Mouse (Mus musculus) erythroblast, embryonic 14.5 days (primary cell): ENCODE results near the gene Zfhx3. TPM values are rescaled to one million over a fixed set of nuclear protein-coding genes. Genes with fewer than 3 reads are reported as not detected.

Source experiments
- H3K27me3 ChIP-seq: 2 replicates; pipeline ENCODE4 v1.6.1; 2012; ENCODE audit warnings: inconsistent platforms; ENCODE audit not compliant: control insufficient read depth
- H3K36me3 ChIP-seq: 2 replicates; pipeline ENCODE4 v1.6.1; 2012; ENCODE audit warnings: mild to moderate bottlenecking, inconsistent platforms; ENCODE audit not compliant: control insufficient read depth
- H3K4me1 ChIP-seq: 2 replicates; pipeline ENCODE4 v1.6.1; 2012; ENCODE audit warnings: inconsistent platforms; ENCODE audit not compliant: control insufficient read depth
- H3K4me3 ChIP-seq: replicated peaks from 2 replicates; pipeline ENCODE3; 2012; ENCODE audit warnings: moderate library complexity, mild to moderate bottlenecking, inconsistent platforms
- H3K9me3 ChIP-seq: 2 replicates; pipeline ENCODE4 v1.6.1; 2012; ENCODE audit warnings: low read length, inconsistent platforms, mixed read lengths; ENCODE audit not compliant: control insufficient read depth
- GATA1 ChIP-seq: IDR thresholded peaks from 2 replicates; pipeline ENCODE4 v1.6.1; 2012; ENCODE audit warnings: low read length, inconsistent platforms, mixed read lengths
- TAL1 ChIP-seq: IDR thresholded peaks from 3 replicates; pipeline ENCODE4 v1.6.1; 2012; ENCODE audit warnings: low read length, inconsistent platforms, mixed read lengths
- polyA plus RNA-seq: library from polyadenylated mRNA; stranded (reverse); fragments of >175 nt; gene quantifications from 2 replicates; pipeline ENCODE4 v1.2.3, GENCODE M21; 2012

Zfhx3 gene
- polyA plus RNA-seq, 1 experiment, result 0.03 TPM

GRCm38 (mm10) chr8:108061972-108062371 is 119.5 kb downstream of the Zfhx3 start:
- no peaks in the 10 kb centered on the region for H3K36me3 ChIP-seq
- H3K4me1 ChIP-seq, result no peaks in the 10 kb centered on the region
- H3K9me3 ChIP-seq, result peaks cover 16% of the 10 kb centered on the region
- H3K27me3 ChIP-seq, result no peaks in the 10 kb centered on the region
- H3K4me3 ChIP-seq, result no peak overlapping the region
- TF ChIP-seq TAL1, result no peak
- TF ChIP-seq GATA1, result no peak

- no peaks in the 10 kb centered on the region for H3K4me1 ChIP-seq
- no peak for TF ChIP-seq TAL1
- TF ChIP-seq GATA1, result no peak
- H3K27me3 ChIP-seq, result no peaks in the 10 kb centered on the region
- H3K4me3 ChIP-seq, result no peak overlapping the region
- H3K36me3 ChIP-seq, result no peaks in the 10 kb centered on the region
- H3K9me3 ChIP-seq, result peaks cover 10% of the 10 kb centered on the region
Measured at GRCm38 (mm10) chr8:108067111-108067510, 124.7 kb downstream of the Zfhx3 start.

GRCm38 (mm10) chr8:108068195-108068594 is 125.8 kb downstream of the Zfhx3 start:
- Histone ChIP-seq H3K36me3 (no peaks in the 10 kb centered on the region), H3K4me1 (no peaks in the 10 kb centered on the region), H3K4me3 (no peak overlapping the region), H3K9me3 (peaks cover 6% of the 10 kb centered on the region), H3K27me3 (no peaks in the 10 kb centered on the region)
- TF ChIP-seq GATA1 (no peak), TAL1 (no peak)

- Histone ChIP-seq H3K36me3 (no peaks in the 10 kb centered on the region), H3K9me3 (peaks cover 3% of the 10 kb centered on the region), H3K27me3 (no peaks in the 10 kb centered on the region), H3K4me1 (no peaks in the 10 kb centered on the region), H3K4me3 (no peak overlapping the region)
- no peak for TF ChIP-seq TAL1
- TF ChIP-seq GATA1, result no peak
Measured at GRCm38 (mm10) chr8:108070438-108070837, 128.0 kb downstream of the Zfhx3 start.

- no peaks in the 10 kb centered on the region for H3K4me1 ChIP-seq
- no peaks in the 10 kb centered on the region for H3K36me3 ChIP-seq
- no peaks in the 10 kb centered on the region for H3K27me3 ChIP-seq
- no peak overlapping the region for H3K4me3 ChIP-seq
- no peaks in the 10 kb centered on the region; the same call in 1 of the 2 replicates for H3K9me3 ChIP-seq
- TF ChIP-seq GATA1 (no peak), TAL1 (no peak)
Measured at GRCm38 (mm10) chr8:108072126-108072746, 129.8 kb downstream of the Zfhx3 start.

- Histone ChIP-seq H3K9me3 (no peaks in the 10 kb centered on the region; the same call in 1 of the 2 replicates), H3K4me3 (no peak overlapping the region), H3K27me3 (no peaks in the 10 kb centered on the region), H3K36me3 (no peaks in the 10 kb centered on the region), H3K4me1 (no peaks in the 10 kb centered on the region)
- TF ChIP-seq GATA1 (no peak), TAL1 (no peak)
Measured at GRCm38 (mm10) chr8:108072853-108073252, 130.4 kb downstream of the Zfhx3 start.

- TF ChIP-seq TAL1, result no peak
- TF ChIP-seq GATA1, result no peak
- Histone ChIP-seq H3K36me3 (no peaks in the 10 kb centered on the region), H3K27me3 (no peaks in the 10 kb centered on the region), H3K4me1 (no peaks in the 10 kb centered on the region), H3K4me3 (no peak overlapping the region), H3K9me3 (no peaks in the 10 kb centered on the region)
Measured at GRCm38 (mm10) chr8:108075176-108075575, 132.7 kb downstream of the Zfhx3 start.

- Histone ChIP-seq H3K9me3 (no peaks in the 10 kb centered on the region), H3K4me1 (no peaks in the 10 kb centered on the region), H3K4me3 (no peak overlapping the region), H3K36me3 (no peaks in the 10 kb centered on the region), H3K27me3 (no peaks in the 10 kb centered on the region)
- TF ChIP-seq GATA1, result no peak
- TF ChIP-seq TAL1, result no peak
Measured at GRCm38 (mm10) chr8:108078726-108079125, 136.3 kb downstream of the Zfhx3 start.

- TF ChIP-seq GATA1 (no peak), TAL1 (no peak)
- Histone ChIP-seq H3K36me3 (no peaks in the 10 kb centered on the region), H3K9me3 (peaks cover 3% of the 10 kb centered on the region; the same call in 1 of the 2 replicates), H3K27me3 (no peaks in the 10 kb centered on the region), H3K4me3 (no peak overlapping the region), H3K4me1 (no peaks in the 10 kb centered on the region)
Measured at GRCm38 (mm10) chr8:108086913-108087312, 144.5 kb downstream of the Zfhx3 start.

GRCm38 (mm10) chr8:108089632-108090031 is 147.2 kb downstream of the Zfhx3 start:
- TF ChIP-seq GATA1, result no peak
- TF ChIP-seq TAL1, result no peak

More at GRCm38 (mm10) chr8:108089632-108090031, 147.2 kb downstream of the Zfhx3 start:
- H3K4me3 ChIP-seq, result no peak overlapping the region
- peaks cover 3% of the 10 kb centered on the region; the same call in 1 of the 2 replicates for H3K9me3 ChIP-seq
- no peaks in the 10 kb centered on the region for H3K4me1 ChIP-seq
- H3K36me3 ChIP-seq, result no peaks in the 10 kb centered on the region
- no peaks in the 10 kb centered on the region for H3K27me3 ChIP-seq
